Mouse (Mus musculus) T-helper 2 cell (primary cell): ENCODE measurements around the gene AI854703.

Experiments used
- in situ Hi-C: fragments of 300-600 bp; cut with MboI, MseI; formaldehyde crosslinking; loops from one replicate; pipeline ENCODE4 v1.15.1; 2025; ENCODE audit warnings: high pct_unique_total_duplicates

Gene AI854703

GRCm38 (mm10) chr6:48648779-48649178 lies 22.2 kb downstream of the AI854703 start:
- in situ Hi-C loops, result loop anchor here (5.0 to 25.0 kb wide), 2 partner anchors 124 to 461 kb away; partner anchors contain the start of gene Gimap3

GRCm38 (mm10) chr6:48650041-48650440 lies 23.5 kb downstream of the AI854703 start:
- in situ Hi-C loops, result no loop called here

- in situ Hi-C loops, result no loop called here
These were observed 32.2 kb downstream of the AI854703 start for GRCm38 (mm10) chr6:48658721-48659120.

- in situ Hi-C loops, result no loop called here
These were observed 38.2 kb downstream of the AI854703 start for GRCm38 (mm10) chr6:48664750-48665149.

- in situ Hi-C loops, result no loop called here
These were observed 38.9 kb downstream of the AI854703 start for GRCm38 (mm10) chr6:48665471-48665870.

- in situ Hi-C loops, result no loop called here
These were observed 39.6 kb downstream of the AI854703 start for GRCm38 (mm10) chr6:48666159-48666586.

- in situ Hi-C loops, result no loop called here
These were observed 41.5 kb downstream of the AI854703 start for GRCm38 (mm10) chr6:48668022-48668421.

- in situ Hi-C loops, result no loop called here
These were observed 42.9 kb downstream of the AI854703 start for GRCm38 (mm10) chr6:48669446-48669969.

DNA sequence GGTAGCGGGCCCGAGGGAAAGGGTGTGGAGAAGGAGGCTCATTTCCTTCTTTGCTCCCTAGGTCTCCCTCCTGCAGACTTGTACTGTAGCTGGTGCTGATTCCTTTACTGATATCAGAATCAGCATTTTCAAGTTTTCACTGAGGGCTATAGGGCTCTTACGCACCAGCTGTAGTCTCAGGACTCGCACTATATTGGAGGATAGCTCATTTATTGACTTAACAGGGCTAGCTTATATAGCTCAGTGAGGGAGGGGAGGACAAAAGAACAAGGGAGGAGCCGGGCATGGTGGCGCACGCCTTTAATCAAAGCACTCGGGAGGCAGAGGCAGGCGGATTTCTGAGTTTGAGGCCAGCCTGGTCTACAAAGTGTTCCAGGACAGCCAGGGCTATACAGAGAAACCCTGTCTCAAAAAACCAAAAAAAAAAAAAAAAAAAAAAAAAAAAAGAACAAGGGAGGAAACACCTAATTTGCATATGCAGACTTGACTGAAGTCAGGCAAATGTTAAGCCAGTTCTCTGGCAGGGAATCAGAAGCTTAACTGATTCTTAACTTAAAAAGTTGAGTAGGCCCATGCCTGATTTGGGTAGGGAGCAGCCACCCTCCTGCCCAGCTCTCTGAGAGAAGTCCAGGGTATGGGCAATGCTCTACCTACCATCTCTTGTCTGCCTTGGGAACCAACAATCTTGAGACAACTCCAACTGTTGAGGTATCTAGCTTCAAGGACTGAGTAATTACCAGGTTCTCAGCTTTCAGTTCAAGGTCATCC lies 47.9 kb downstream of the AI854703 start:
- in situ Hi-C loops, result loop anchor here (5.0 to 25.0 kb wide), 2 partner anchors 68 to 912 kb away; no protein-coding TSS in a partner anchor

DNA sequence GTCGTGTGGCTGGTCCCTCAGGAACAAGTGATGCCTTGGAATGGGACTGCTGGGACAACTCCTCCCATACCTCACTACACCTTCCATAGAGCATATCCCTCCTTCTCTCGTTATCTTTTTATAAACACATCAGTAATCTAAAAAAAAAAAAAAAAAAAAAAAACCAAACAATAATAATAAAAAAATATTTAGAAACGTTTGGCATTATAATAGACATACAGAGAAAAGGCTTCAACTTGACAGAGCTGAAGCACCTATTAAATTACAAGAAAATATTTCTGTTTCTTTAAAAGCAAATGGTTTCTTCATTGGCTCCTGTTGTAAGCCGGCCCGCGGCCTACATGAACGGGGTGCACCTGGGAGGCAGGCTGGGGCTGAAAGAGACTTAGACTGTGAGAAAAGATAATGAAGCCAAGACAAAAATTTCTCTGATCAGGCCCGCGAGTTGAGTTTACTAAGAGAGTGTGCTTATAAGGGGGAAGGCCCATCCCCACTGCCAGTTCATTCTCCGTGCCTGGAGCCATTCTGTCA lies 48.9 kb downstream of the AI854703 start:
- in situ Hi-C loops, result loop anchor here (5.0 to 25.0 kb wide), 2 partner anchors 67 to 913 kb away; no protein-coding TSS in a partner anchor

DNA sequence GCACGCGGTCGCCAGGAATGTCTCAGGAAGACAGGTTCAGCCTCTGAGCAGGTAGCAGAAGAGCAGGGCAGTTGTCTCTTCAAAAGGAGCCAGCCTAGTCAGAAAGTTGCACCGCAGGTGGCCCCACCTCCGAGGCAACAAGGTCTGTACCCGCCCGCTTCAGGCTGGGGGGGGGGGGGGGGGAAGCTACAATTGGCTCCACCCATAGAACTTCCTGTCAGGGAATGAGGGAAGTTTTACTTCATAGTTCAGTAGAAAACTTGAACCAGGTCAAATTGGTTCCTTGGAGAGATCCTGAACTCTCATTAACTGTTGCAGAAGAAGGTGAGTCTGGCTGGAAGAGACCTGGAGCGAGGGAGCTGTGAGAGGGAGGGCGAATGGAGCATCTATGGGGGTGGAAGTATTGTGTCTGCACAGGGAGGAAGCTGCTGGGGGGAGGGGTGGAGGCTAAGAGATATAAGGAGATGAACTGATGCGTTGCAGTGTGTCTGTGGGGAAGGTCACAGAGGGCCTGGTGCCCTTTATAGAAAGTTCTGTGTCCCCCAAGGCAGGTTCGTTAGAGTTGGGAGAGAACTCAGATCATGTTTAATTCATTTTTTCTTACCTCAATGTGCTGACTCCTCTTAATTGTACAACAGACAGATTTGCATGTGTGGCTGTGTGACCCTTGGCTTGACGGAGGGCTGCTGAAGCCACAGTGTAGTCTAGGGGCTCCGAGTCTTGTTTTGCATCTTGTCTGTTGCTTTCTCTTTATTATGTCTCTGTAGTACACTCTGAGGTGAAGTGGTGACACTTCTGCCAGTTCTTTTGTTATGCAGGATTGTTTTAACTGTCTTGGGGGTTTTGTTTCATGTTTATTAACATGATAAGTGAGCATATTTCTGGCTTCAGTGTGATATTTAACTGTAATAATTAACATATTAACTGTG lies 49.6 kb downstream of the AI854703 start, which contains the start of gene Gimap9:
Gene Gimap9 (plus strand): TSS at position 199 of the 929 bp plus-strand sequence.
- in situ Hi-C loops, result loop anchor here (5.0 to 25.0 kb wide), 2 partner anchors 66 to 914 kb away; no protein-coding TSS in a partner anchor

GRCm38 (mm10) chr6:48676860-48677415 lies 50.4 kb downstream of the AI854703 start:
- in situ Hi-C loops, result loop anchor here (5.0 to 25.0 kb wide), 2 partner anchors 65 to 915 kb away; no protein-coding TSS in a partner anchor

DNA sequence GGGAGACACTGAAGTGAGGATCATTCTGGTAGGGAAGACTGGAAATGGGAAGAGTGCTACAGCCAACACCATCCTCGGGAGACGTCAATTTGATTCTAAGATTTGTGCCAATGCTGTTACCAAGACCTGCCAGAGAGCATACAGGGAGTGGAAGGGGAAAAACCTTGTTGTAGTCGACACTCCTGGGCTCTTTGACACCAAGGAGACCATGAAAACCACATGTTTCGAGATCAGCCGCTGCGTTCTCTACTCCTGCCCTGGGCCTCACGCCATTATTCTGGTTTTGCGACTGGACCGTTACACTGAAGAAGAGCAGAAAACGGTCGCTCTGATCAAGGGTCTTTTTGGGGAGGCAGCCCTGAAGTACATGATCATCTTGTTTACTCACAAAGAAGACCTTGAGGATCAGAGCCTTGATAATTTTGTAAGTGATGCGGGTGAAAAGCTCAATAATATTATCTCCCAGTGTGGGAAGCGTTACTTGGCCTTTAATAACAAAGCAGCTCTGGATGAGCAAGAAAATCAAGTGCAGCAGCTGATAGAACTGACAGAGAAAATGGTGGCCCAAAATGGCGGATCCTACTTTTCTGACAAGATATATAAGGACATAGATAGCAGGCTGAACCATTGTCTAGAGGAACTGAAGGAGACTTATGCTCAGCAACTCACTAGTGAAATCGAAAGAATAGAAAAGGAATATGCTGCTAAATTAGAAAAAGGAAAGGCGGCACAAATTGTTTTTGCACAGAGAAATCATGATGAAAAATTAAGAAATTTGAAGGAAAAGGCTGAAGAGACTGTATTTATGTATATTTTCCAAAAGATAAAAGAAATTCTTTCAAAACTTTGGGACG lies 51.2 kb downstream of the AI854703 start:
- in situ Hi-C loops, result loop anchor here (5.0 to 25.0 kb wide), 2 partner anchors 65 to 915 kb away; no protein-coding TSS in a partner anchor

- in situ Hi-C loops, result loop anchor here (5.0 to 25.0 kb wide), 2 partner anchors 64 to 916 kb away; no protein-coding TSS in a partner anchor
These were observed 51.8 kb downstream of the AI854703 start for GRCm38 (mm10) chr6:48678391-48678790.

GRCm38 (mm10) chr6:48679701-48680100 lies 53.1 kb downstream of the AI854703 start:
- in situ Hi-C loops, result loop anchor here (5.0 to 25.0 kb wide), 2 partner anchors 63 to 917 kb away; no protein-coding TSS in a partner anchor

- in situ Hi-C loops, result loop anchor here (25.0 kb wide), 1 partner anchor 918 kb away; no protein-coding TSS in a partner anchor
These were observed 53.9 kb downstream of the AI854703 start for GRCm38 (mm10) chr6:48680421-48680820.

GRCm38 (mm10) chr6:48681472-48682090 lies 55.0 kb downstream of the AI854703 start:
- in situ Hi-C loops, result loop anchor here (25.0 kb wide), 1 partner anchor 919 kb away; no protein-coding TSS in a partner anchor

- in situ Hi-C loops, result loop anchor here (25.0 kb wide), 1 partner anchor 920 kb away; no protein-coding TSS in a partner anchor
These were observed 55.7 kb downstream of the AI854703 start for GRCm38 (mm10) chr6:48682271-48682670.
